Mouse (Mus musculus) adrenal gland, postnatal 14 days (tissue): ENCODE measurements around the gene Nags. TPM values are rescaled to one million over a fixed set of nuclear protein-coding genes. Genes with fewer than 3 reads are reported as not detected.

Experiments used
- DNase-seq: peaks from one replicate; pipeline ENCODE4 v3.0.0; 2021; ENCODE audit warnings: mixed read lengths
- long read RNA-seq, 2 experiments: library from polyadenylated mRNA; stranded (forward); transcript quantifications; one replicate each; pipeline ENCODE4 v2.0.0; 2021
- total RNA-seq: library from RNA; stranded (reverse); gene quantifications from 2 replicates; pipeline ENCODE4 v1.2.3, GENCODE M21; 2021

Gene Nags
- total RNA-seq, result 0.60 and 5.8 TPM in 2 replicates
- long read RNA-seq, experiment 1, result 0 reads
- long read RNA-seq, experiment 2, transcript Nags-201 (7 exons, 2,028 nt), result major isoform, 7 of 7 reads
- long read RNA-seq, experiment 2, partial matches to known transcripts, result 0 of 7 reads
- long read RNA-seq, experiment 2, other reads (novel, unspliced or antisense), result 0 of 7 reads

DNA sequence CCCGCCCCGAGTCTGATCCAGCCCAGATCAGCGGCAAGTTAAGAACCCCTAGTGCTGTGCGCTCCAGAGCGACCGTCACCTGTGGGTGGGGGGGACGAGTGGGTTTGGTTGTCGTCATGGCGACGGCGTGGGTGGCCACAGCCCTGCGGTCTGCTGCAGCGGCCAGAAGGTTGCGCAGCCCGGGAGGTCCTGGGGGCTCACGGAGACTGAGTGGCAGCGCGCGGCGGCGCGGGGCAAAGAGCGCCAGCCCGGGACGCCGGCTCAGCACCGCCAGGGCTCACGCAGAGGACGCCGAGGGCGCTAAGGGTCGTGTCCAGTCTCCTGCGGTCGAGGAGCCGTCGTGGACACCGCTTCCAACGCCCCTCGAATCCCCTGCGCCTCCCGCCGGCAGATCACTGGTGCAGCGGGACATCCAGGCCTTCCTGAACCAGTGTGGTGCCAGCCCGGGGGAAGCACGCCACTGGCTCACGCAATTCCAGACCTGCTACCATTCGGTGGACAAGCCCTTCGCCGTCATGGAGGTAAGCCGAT lies at the start of gene Nags:
Gene Nags (plus strand): TSS at position 43 of the 531 bp plus-strand sequence.
- DNase-seq, result peak; percentile 39

GRCm38 (mm10) chr11:102095676-102096075 lies 49.6 kb upstream of the Nags start:
- DNase-seq, result no peak

GRCm38 (mm10) chr11:102096446-102096845 lies 48.9 kb upstream of the Nags start:
- no peak for DNase-seq

- DNase-seq, result peak; percentile 90
These were observed 48.4 kb upstream of the Nags start for GRCm38 (mm10) chr11:102096887-102097391.

- no peak for DNase-seq
These were observed 44.1 kb upstream of the Nags start, which contains the start of gene Ppy for GRCm38 (mm10) chr11:102101219-102101618. Gene Ppy, minus strand, starts transcription at chr11:102101319.

DNA sequence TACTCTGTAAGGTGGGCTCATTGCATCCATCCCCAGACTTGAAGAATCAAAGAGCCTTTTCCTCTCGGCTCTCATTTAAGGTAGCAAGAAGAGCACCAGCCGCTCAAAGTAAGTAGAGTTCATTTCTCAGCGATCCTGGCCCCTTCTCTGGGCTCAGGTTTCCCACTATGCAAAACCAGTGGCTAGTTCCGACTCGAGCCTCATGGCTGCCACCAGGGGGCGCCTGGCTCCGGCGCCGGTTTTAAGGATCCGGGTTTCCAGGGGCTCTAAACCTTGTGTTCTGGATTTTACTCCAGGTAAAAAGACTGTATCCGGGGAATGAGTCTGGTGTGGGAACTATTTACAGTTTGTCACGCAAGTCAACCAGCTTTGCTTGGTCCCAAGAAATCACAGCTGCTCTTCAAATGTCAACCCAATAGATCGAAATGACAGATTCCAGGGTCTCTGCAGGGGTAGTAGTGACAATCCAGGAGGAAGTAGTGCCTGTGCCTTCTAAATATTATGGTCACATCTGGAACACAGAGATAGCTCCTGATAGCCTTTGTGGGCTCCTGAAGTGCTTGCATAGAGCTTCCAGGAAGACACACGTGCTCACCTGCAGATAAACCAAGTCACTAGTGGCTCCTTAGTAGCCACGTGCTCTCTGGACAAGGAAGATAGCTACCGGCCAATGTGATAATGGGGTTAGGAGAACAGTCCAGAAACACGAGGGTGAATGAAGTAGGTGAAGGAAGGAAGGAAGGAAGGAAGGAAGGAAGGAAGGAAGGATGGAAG lies 42.6 kb upstream of the Nags start:
- DNase-seq, result peak; percentile 81

DNA sequence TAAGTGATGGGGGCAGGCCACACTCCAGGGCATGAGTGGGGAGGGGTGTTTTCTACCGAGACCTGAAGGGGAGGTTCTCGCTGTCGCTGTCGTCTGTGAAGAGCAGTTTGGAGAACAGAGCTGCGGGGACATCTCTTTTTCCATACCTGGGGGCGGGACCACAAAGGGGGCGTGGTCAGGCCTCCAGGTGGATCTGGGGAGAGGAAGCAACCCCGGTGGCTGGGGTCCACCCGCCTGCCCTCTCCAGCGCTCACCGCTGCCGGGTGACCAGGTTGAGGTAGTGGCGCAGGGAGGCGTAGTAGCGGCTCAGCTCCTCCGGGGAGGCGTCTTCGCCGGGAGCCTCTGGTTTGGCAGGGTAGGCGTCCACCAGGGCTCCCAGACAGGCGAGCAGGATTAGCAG lies 38.4 kb upstream of the Nags start:
- DNase-seq, result no peak

- no peak for DNase-seq
These were observed 37.6 kb upstream of the Nags start, which contains the start of gene Pyy for GRCm38 (mm10) chr11:102107732-102108131. Gene Pyy, minus strand, starts transcription at chr11:102107832.

DNA sequence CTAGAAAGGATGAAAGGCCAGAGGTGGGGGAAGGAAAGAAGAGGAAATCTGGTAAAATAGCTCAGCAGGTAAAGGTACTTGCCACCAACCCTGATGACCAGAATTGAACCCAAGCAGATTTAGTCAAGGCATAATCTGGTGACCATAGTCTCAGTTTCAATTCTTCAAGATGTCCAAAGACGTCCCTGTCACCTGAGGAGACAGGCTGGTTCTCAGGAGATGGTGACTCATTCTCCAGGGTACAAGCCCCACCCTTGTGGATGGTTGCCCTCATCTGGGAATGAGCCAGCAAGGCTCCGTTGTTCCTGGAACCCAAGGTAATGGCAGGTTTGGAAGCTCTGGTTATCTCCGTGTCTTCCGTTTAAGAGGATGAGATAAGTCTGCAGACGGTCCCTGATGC lies 33.7 kb upstream of the Nags start:
- no peak for DNase-seq

GRCm38 (mm10) chr11:102116241-102116640 lies 29.1 kb upstream of the Nags start:
- DNase-seq, result no peak

GRCm38 (mm10) chr11:102117386-102117785 lies 27.9 kb upstream of the Nags start:
- DNase-seq, result no peak

GRCm38 (mm10) chr11:102134516-102134915 lies 10.8 kb upstream of the Nags start:
- no peak for DNase-seq

DNA sequence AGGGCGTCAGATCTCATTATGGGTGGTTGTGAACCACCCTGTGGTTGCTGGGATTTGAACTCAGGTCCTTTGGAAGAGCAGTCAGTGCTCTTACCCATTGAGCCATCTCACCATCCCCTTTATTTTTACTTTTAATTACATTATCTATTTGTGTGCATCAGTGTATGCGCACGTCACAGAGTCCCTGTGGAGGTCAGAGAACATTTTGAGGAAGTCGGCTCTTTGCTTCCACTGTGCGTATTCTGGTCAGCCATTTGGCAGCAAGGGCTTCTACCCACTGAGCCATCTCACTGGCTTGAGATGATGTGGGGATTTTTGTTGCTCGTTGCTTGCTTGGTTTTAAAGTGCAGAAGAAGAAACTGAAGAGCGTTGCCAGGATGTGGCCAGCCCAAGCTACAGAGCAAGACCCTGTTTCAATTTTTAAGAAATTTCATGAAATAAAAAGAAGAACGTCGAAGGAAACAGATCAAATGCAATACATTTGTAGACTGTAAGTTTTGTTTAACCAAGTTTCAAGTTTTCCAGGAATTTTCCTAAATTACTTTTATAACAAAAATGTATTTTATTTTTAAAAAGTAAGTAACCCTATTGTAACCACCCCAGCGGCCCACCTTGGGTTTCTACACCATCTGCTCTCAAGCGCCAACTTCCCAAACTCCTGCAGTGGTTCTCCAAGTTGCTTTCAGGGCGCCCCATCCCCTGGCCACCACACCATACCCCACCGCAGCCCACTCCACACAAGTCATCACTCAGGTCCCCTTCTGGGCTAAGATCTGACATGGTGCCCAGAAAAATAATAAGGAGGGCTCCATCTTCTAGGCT lies 7.5 kb upstream of the Nags start:
- no peak for DNase-seq

- DNase-seq, result peak; percentile 80
These were observed 6.9 kb upstream of the Nags start for GRCm38 (mm10) chr11:102138447-102138740.

DNA sequence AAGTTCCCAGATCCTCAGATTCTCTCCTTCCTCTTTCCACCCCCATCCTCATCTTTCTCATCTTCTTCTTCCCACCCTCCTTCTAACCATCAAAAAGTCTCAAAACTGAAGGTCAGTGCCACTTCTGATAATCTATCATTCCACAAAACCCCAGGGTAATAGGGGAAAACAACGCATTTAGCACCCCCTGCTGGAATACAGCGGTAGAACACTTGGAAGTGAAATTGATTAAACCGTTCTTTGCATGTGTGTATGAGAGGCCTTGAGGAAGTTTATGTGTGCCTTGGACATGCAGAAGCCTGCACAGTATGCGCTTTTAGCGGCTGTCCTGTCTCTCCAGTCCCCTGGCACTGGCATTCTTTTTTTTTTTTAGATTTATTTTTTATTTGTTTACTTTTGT lies 4.8 kb upstream of the Nags start:
- peak; percentile 60 for DNase-seq

- no peak for DNase-seq
These were observed 3.0 kb upstream of the Nags start for GRCm38 (mm10) chr11:102142355-102142754.

GRCm38 (mm10) chr11:102144957-102145470 lies 299 bp upstream of the Nags start:
- no peak for DNase-seq

GRCm38 (mm10) chr11:102146005-102146404 lies 692 bp downstream of the Nags start:
- DNase-seq, result peak; percentile 69

GRCm38 (mm10) chr11:102146531-102146930 lies 1.2 kb downstream of the Nags start:
- DNase-seq, result no peak

DNA sequence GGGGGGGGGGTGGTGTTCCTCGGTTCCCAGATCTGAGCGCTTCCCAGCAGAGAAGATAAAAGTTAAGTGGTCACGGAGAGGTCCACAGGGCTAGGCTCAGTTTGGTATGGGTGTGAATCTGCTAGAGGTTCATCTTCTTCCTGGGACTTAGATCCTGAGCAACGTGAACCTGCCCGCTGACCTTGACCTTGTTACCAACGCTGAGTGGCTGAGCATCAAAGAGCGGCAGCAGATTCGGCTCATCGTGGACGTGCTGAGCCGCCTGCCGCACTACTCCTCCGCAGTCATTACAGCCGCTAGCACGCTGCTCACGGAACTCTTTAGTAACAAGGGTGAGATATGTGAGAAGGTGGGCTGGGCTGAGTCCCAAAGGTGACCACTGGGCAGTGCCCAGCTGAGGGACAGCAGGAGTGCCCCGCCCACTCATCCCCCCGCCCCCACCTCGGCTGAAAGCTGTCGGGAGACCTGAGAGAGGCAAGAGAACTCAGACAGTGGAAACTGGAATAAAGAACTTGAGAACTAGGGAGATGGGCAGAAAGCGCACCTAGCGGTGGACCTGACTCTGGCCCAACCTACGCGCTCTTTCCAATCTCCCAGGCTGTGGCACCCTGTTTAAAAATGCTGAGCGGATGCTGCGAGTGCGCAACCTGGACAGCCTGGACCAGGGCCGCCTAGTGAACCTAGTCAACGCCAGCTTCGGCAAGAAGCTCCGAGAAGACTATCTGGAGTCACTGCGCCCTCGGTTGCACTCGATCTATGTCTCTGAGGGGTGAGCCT lies 2.1 kb downstream of the Nags start:
- peak; percentile 32 for DNase-seq

GRCm38 (mm10) chr11:102156039-102156785 lies 10.9 kb downstream of the Nags start, which contains the start of gene Tmem101:
Gene Tmem101, minus strand, starts transcription at chr11:102156404.
- DNase-seq, result peak; percentile 95
